Comparison of ENCODE assay signal across 11 mouse cellular contexts in the genomic region with DNA sequence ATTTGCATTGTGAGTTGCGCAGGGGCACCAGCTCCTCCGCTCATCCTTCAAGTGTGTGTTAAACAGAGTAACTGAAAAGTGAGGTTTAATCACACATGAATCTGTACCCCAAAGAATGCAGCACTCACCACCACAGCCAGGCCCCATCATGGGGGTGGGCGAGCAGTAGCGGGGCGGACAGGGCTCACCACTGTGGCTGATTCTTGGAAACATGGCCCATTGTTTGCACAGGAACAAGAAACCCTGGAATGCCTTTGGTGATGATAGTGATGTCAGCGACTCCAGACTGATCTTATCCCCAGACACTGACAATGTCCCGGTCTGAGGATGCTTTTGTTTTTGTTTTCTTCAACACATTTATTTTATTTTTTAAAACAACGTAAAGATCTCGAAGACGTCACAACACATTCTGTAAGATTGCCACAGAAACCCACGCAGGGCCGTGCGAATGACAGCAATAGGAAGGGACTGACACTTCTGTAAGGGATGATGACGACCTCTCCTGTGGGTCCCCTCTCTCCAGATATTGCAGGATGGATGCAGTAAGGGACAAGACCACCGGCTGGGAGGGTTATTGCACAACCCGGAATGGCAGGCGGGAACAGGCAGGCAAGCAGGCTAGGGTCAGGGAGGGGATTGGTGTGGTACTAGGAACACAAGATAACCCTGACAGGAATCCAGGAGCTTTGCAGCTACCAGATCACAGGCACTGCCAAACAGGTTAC. TPM values are rescaled to one million over a fixed set of nuclear protein-coding genes. Genes with fewer than 3 reads are reported as not detected.
A peak's percentile ranks its signal among the peaks of the same experiment; 100 is the strongest.
DNase-seq lines count a peak whose midpoint lies in the region; ATAC-seq and TF ChIP-seq lines count a peak whose summit lies in the region.
"Had no signal": no experiment of that assay in that cellular context is flagged by ENCODE, and none has a peak within 500 bp of the region (broad histone marks: within the 10 kb centered on the region; RNA-seq: fewer than 3 reads in every experiment).

No protein-coding gene starts in this region.

- no peak for TF ChIP-seq POLR2A in embryonic fibroblast, embryonic 13.5 days (IDR thresholded peaks at IDR 0.05; ENCODE audit: low read depth, low read length)

- no peak overlapping the region for H3K4me3 ChIP-seq in forebrain, embryonic 12.5 days (replicated peaks)
- H3K4me3 ChIP-seq in forebrain, postnatal 0 days (ENCODE audit: low read depth, low read length) = no peak overlapping the region
- no peak overlapping the region for H3K4me3 ChIP-seq in liver, embryonic 11.5 days (ENCODE audit: low read depth, low read length)
- H3K4me3 ChIP-seq in liver, postnatal 0 days (ENCODE audit: low read depth, low read length) = no peak overlapping the region
- no peak overlapping the region for H3K4me3 ChIP-seq in embryonic fibroblast, embryonic 13.5 days (ENCODE audit: insufficient read depth, low read length)
- no peak overlapping the region for H3K4me3 ChIP-seq in midbrain, embryonic 14.5 days (replicated peaks; ENCODE audit: low read depth, low read length)

- peak; percentile 49; the same call in 1 of the 2 replicates for ATAC-seq in forebrain, embryonic 12.5 days (ENCODE audit: low FRiP score)
- ATAC-seq in forebrain, postnatal 0 days = no peak
- ATAC-seq in liver, embryonic 11.5 days (replicated peaks; ENCODE audit: low FRiP score) = peak; percentile 35
- no peak; the same call in 1 of the 2 replicates for ATAC-seq in liver, postnatal 0 days
- no peak for ATAC-seq in midbrain, embryonic 14.5 days (ENCODE audit: low FRiP score, low TSS enrichment)
- ATAC-seq: forebrain, embryonic 14.5 days had no signal

- DNase-seq in forebrain, postnatal 0 days = no peak
- no peak for DNase-seq in liver, embryonic 11.5 days (ENCODE audit: low spot score)
- no peak for DNase-seq in liver, postnatal 0 days
- DNase-seq in midbrain, embryonic 14.5 days = no peak
- DNase-seq in c-Kit-positive CD71-positive TER-119-positive erythroid progenitor cells, embryonic 14.5 days (ENCODE audit: low spot score) = no peak
- no peak for DNase-seq in kidney, postnatal 14 days
- DNase-seq: adrenal gland, postnatal 10 days; cerebellum, adult 9-10 months had no signal

- 67% methylated on average over 17 of the region's 17 CpGs for WGBS in forebrain, embryonic 12.5 days
- WGBS in forebrain, postnatal 0 days = 74% methylated on average over 17 of the region's 17 CpGs
- 61% methylated on average over 17 of the region's 17 CpGs for WGBS in liver, embryonic 11.5 days
- WGBS in liver, postnatal 0 days (ENCODE audit: insufficient replicate concordance) = 62% methylated on average over 17 of the region's 17 CpGs
- 51% methylated on average over 17 of the region's 17 CpGs for WGBS in midbrain, embryonic 14.5 days

- no peak overlapping the region for H3K4me2 ChIP-seq in forebrain, embryonic 12.5 days
- H3K4me2 ChIP-seq in forebrain, postnatal 0 days (ENCODE audit: low read depth) = no peak overlapping the region
- no peak overlapping the region for H3K4me2 ChIP-seq in liver, embryonic 11.5 days
- H3K4me2 ChIP-seq in liver, postnatal 0 days (ENCODE audit: low read depth, low read length) = no peak overlapping the region
- H3K4me2 ChIP-seq in midbrain, embryonic 14.5 days (ENCODE audit: low read length) = no peak overlapping the region

- no peaks in the 10 kb centered on the region for H3K36me3 ChIP-seq in forebrain, embryonic 12.5 days (replicated peaks)
- H3K36me3 ChIP-seq in forebrain, postnatal 0 days (ENCODE audit: insufficient read depth) = no peaks in the 10 kb centered on the region
- H3K36me3 ChIP-seq in liver, embryonic 11.5 days (ENCODE audit: control insufficient read depth, insufficient read depth, low read length) = peaks cover 2% of the 10 kb centered on the region; the same call in 1 of the 2 replicates
- peaks cover 9% of the 10 kb centered on the region for H3K36me3 ChIP-seq in liver, postnatal 0 days (replicated peaks; ENCODE audit: insufficient read depth, low read length)
- H3K36me3 ChIP-seq in midbrain, embryonic 14.5 days (ENCODE audit: control insufficient read depth, insufficient read depth, low read length) = no peaks in the 10 kb centered on the region

- no peak overlapping the region for H3K9ac ChIP-seq in forebrain, embryonic 12.5 days
- H3K9ac ChIP-seq in forebrain, postnatal 0 days = no peak overlapping the region
- H3K9ac ChIP-seq in liver, embryonic 11.5 days (ENCODE audit: low read depth, low read length) = no peak overlapping the region
- H3K9ac ChIP-seq in liver, postnatal 0 days (replicated peaks) = no peak overlapping the region
- H3K9ac ChIP-seq in midbrain, embryonic 14.5 days (replicated peaks; ENCODE audit: low read length) = no peak overlapping the region

- peaks cover 8% of the 10 kb centered on the region; the same call in 1 of the 2 replicates for H3K4me1 ChIP-seq in forebrain, embryonic 12.5 days
- H3K4me1 ChIP-seq in forebrain, postnatal 0 days (ENCODE audit: insufficient read depth) = no peaks in the 10 kb centered on the region
- H3K4me1 ChIP-seq in liver, embryonic 11.5 days (replicated peaks; ENCODE audit: control insufficient read depth, insufficient read depth, low read length) = peaks cover 9% of the 10 kb centered on the region; the same call in 1 of the 2 replicates
- H3K4me1 ChIP-seq in liver, postnatal 0 days (ENCODE audit: insufficient read depth) = no peaks in the 10 kb centered on the region; the same call in 1 of the 2 replicates
- peaks cover 15% of the 10 kb centered on the region; the same call in 1 of the 2 replicates for H3K4me1 ChIP-seq in embryonic fibroblast, embryonic 13.5 days (ENCODE audit: control insufficient read depth, insufficient read depth, low read length)
- no peaks in the 10 kb centered on the region for H3K4me1 ChIP-seq in midbrain, embryonic 14.5 days (ENCODE audit: control insufficient read depth, insufficient read depth, low read length)

- TF ChIP-seq CTCF in forebrain, postnatal 0 days (IDR thresholded peaks at IDR 0.05; ENCODE audit: low read depth) = no peak
- no peak for TF ChIP-seq CTCF in liver, postnatal 0 days (IDR thresholded peaks at IDR 0.05; ENCODE audit: low read depth)
- no peak for TF ChIP-seq CTCF in embryonic fibroblast, embryonic 13.5 days (IDR thresholded peaks at IDR 0.05; ENCODE audit: borderline replicate concordance, insufficient read depth, low read length)

- no peaks in the 10 kb centered on the region for H3K9me3 ChIP-seq in forebrain, embryonic 12.5 days
- no peaks in the 10 kb centered on the region for H3K9me3 ChIP-seq in forebrain, postnatal 0 days (ENCODE audit: low read length)
- H3K9me3 ChIP-seq in liver, embryonic 11.5 days (ENCODE audit: control insufficient read depth, low read length) = no peaks in the 10 kb centered on the region
- no peaks in the 10 kb centered on the region for H3K9me3 ChIP-seq in liver, postnatal 0 days (ENCODE audit: low read length)
- H3K9me3 ChIP-seq in midbrain, embryonic 14.5 days (ENCODE audit: control insufficient read depth, low read length) = no peaks in the 10 kb centered on the region

- no peak overlapping the region for H3K27ac ChIP-seq in forebrain, embryonic 12.5 days
- H3K27ac ChIP-seq in forebrain, postnatal 0 days (ENCODE audit: low read depth, low read length) = no peak overlapping the region
- no peak overlapping the region for H3K27ac ChIP-seq in liver, embryonic 11.5 days (ENCODE audit: low read depth, low read length)
- H3K27ac ChIP-seq in liver, postnatal 0 days (ENCODE audit: low read depth) = no peak overlapping the region
- H3K27ac ChIP-seq in embryonic fibroblast, embryonic 13.5 days (ENCODE audit: insufficient read depth, low read length) = 0 out of 2 replicates have a peak overlapping the region, but pooled peaks have one; percentile 11
- H3K27ac ChIP-seq in midbrain, embryonic 14.5 days (replicated peaks; ENCODE audit: low read depth, low read length) = 0 out of 2 replicates have a peak overlapping the region, but pooled peaks have one; percentile 3

- no peaks in the 10 kb centered on the region for H3K27me3 ChIP-seq in forebrain, embryonic 12.5 days
- H3K27me3 ChIP-seq in forebrain, postnatal 0 days (ENCODE audit: insufficient read depth, low read length) = no peaks in the 10 kb centered on the region
- no peaks in the 10 kb centered on the region for H3K27me3 ChIP-seq in liver, embryonic 11.5 days (replicated peaks; ENCODE audit: control insufficient read depth, insufficient read depth, low read length)
- H3K27me3 ChIP-seq in liver, postnatal 0 days (ENCODE audit: insufficient read depth, low read length) = no peaks in the 10 kb centered on the region
- no peaks in the 10 kb centered on the region for H3K27me3 ChIP-seq in midbrain, embryonic 14.5 days (ENCODE audit: control insufficient read depth, insufficient read depth, low read length)

- TF ChIP-seq EP300 in liver, postnatal 0 days (IDR thresholded peaks at IDR 0.05; ENCODE audit: low read depth) = no peak

RNA-seq across cellular contexts. Expression of a gene that starts 45.3 kb away (rescaled TPM):
- 2.0 and 2.9 TPM in 2 replicates for polyA plus RNA-seq in forebrain, embryonic 12.5 days (2016; fragmentation: Nextera tagmentation; extraction: Ambion mirVana)
- 3.0 and 7.6 TPM in 2 replicates for total RNA-seq in forebrain, postnatal 0 days (2014; rRNA removed)
- polyA plus RNA-seq in forebrain, postnatal 0 days (2015; fragmentation: Nextera tagmentation; extraction: Ambion mirVana) = 2.2 and 3.1 TPM in 2 replicates
- 0.58 and 1.2 TPM in 2 replicates for polyA plus RNA-seq in liver, embryonic 11.5 days (2014; fragmentation: Nextera tagmentation; extraction: Ambion mirVana)
- 0.34 and 0.39 TPM in 2 replicates for polyA plus RNA-seq in liver, postnatal 0 days (2015; fragmentation: Nextera tagmentation; extraction: Ambion mirVana)
- 4.6 and 6.5 TPM in 2 replicates for polyA plus RNA-seq in embryonic fibroblast, embryonic 13.5 days (2011; ENCODE audit: insufficient read length, low read depth, missing spikeins)
- 0.82 and 2.1 TPM in 2 replicates for polyA plus RNA-seq in midbrain, embryonic 14.5 days (2014; fragmentation: Nextera tagmentation; extraction: Ambion mirVana)

Comparison
In these comparisons a context has a peak if more than half of its experiments do, and no peak if none do; other contexts are left out.
1. ATAC-seq: peak in forebrain, embryonic 12.5 days (single experiment) and liver, embryonic 11.5 days (single experiment); none in forebrain, postnatal 0 days (single experiment), liver, postnatal 0 days (single experiment) and midbrain, embryonic 14.5 days (single experiment).
2. H3K27ac ChIP-seq: peak in embryonic fibroblast, embryonic 13.5 days (single experiment) and midbrain, embryonic 14.5 days (single experiment); none in forebrain, embryonic 12.5 days (single experiment), forebrain, postnatal 0 days (single experiment), liver, embryonic 11.5 days (single experiment) and liver, postnatal 0 days (single experiment).